Mouse (Mus musculus) myocyte (in vitro differentiated cells): ENCODE results near the gene Pam16.

Source experiments
- CEBPB ChIP-seq: IDR thresholded peaks from 2 replicates; pipeline ENCODE4 v1.6.1; 2011; ENCODE audit warnings: mild to moderate bottlenecking, moderate library complexity; ENCODE audit not compliant: poor library complexity, insufficient read depth, severe bottlenecking
- E2F4 ChIP-seq: IDR thresholded peaks from one replicate; pipeline ENCODE4 v1.6.1; 2011; ENCODE audit warnings: mild to moderate bottlenecking, control low read depth, moderate library complexity; ENCODE audit not compliant: insufficient read depth
- MAX ChIP-seq: IDR thresholded peaks from one replicate; pipeline ENCODE4 v1.6.1; 2011; ENCODE audit warnings: low read depth, mild to moderate bottlenecking, control low read depth
- MYOD1 ChIP-seq, 3 experiments: IDR thresholded peaks; one replicate each; pipeline ENCODE4 v1.6.1; 2011; ENCODE audit warnings: control low read depth in 2 of 3, low read depth in 2 of 3, mild to moderate bottlenecking in 2 of 3, moderate library complexity in 1 of 3; ENCODE audit not compliant: insufficient read length in 2 of 3, control insufficient read depth in 1 of 3
- POLR2A ChIP-seq: IDR thresholded peaks from one replicate; pipeline ENCODE4 v1.6.1; 2011; ENCODE audit warnings: low read depth, mild to moderate bottlenecking, control low read depth, moderate library complexity; ENCODE audit not compliant: insufficient read length
- POLR2AphosphoS2 ChIP-seq: IDR thresholded peaks from one replicate; pipeline ENCODE4 v1.6.1; 2011; ENCODE audit warnings: low read depth, control low read depth; ENCODE audit not compliant: insufficient read length
- SRF ChIP-seq: IDR thresholded peaks from one replicate; pipeline ENCODE4 v1.6.1; 2011; ENCODE audit warnings: low read depth; ENCODE audit not compliant: control insufficient read depth, insufficient read length
- TCF12 ChIP-seq: IDR thresholded peaks from one replicate; pipeline ENCODE4 v1.6.1; 2011; ENCODE audit warnings: mild to moderate bottlenecking, control low read depth; ENCODE audit not compliant: poor library complexity, insufficient read depth, severe bottlenecking
- USF1 ChIP-seq: IDR thresholded peaks from one replicate; pipeline ENCODE4 v1.6.1; 2011; ENCODE audit warnings: low read depth, mild to moderate bottlenecking, control low read depth, moderate library complexity

DNA sequence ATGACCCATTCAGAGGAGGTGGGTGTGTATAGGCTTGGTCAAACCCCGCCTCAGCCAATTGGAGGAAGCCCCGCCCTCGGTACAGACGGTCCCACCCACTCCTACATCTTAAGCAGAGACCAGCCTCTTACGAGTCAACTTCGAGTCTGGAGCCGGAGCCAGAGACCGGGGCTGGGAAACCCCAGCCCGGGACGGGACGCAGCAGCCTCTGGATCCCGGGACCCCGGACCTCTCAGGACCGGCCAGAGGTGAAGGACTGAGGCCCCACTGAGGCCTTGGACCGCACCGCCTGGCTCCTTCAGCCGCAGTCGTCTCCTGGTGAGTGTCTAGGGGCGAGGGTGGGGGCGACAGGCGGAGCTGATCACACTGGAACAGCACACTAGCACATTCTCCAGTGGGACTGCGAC lies 15.0 kb upstream of the Pam16 start, which contains the start of the genes Vasn and Dnaja3:
- TF ChIP-seq POLR2A (peak; percentile 77), USF1 (no peak), MAX (no peak), CEBPB (no peak), E2F4 (no peak), POLR2AphosphoS2 (peak; percentile 89), TCF12 (no peak), MYOD1 (IDR thresholded peaks at IDR 0.05; ENCODE audit: control insufficient read depth in 1 of 3, insufficient read length in 2 of 3, low read depth in 2 of 3) (no peak), SRF (no peak)
